Mouse (Mus musculus) limb, embryonic 13.5 days (tissue): ENCODE measurements around the gene Cdc45. TPM values are rescaled to one million over a fixed set of nuclear protein-coding genes. Genes with fewer than 3 reads are reported as not detected.

Experiments used
- ATAC-seq: fragments of 200-750 bp; cut with Nextera tagmentation; 2 replicates; pipeline ENCODE4 v1.8.0; 2017; ENCODE audit warnings: low read depth, moderate number of reproducible peaks, moderate TSS enrichment; ENCODE audit not compliant: low FRiP score
- H3K27ac ChIP-seq: fragments of 300-500 bp; sonication (generic); 2 replicates; pipeline ENCODE4 v1.5.1; 2015; ENCODE audit warnings: inconsistent platforms, mild to moderate bottlenecking, moderate library complexity
- H3K27me3 ChIP-seq: fragments of 300-500 bp; sonication (generic); 2 replicates; pipeline ENCODE4 v1.6.1; 2015; ENCODE audit warnings: mild to moderate bottlenecking, inconsistent platforms
- H3K36me3 ChIP-seq: fragments of 300-500 bp; sonication (generic); 2 replicates; pipeline ENCODE4 v1.6.1; 2015; ENCODE audit warnings: inconsistent platforms, mild to moderate bottlenecking, moderate library complexity
- H3K4me1 ChIP-seq: fragments of 300-500 bp; sonication (generic); 2 replicates; pipeline ENCODE4 v1.6.1; 2015; ENCODE audit warnings: inconsistent platforms
- H3K4me2 ChIP-seq: fragments of 300-500 bp; sonication (generic); replicated peaks from 2 replicates; pipeline ENCODE4 v1.6.1; 2015; ENCODE audit warnings: inconsistent platforms, mild to moderate bottlenecking, moderate library complexity
- H3K4me3 ChIP-seq: fragments of 300-500 bp; sonication (generic); 2 replicates; pipeline ENCODE4 v1.5.1; 2015; ENCODE audit warnings: moderate library complexity, mild to moderate bottlenecking, inconsistent platforms
- H3K9ac ChIP-seq: fragments of 300-500 bp; sonication (generic); 2 replicates; pipeline ENCODE4 v1.6.1; 2015; ENCODE audit warnings: mild to moderate bottlenecking, inconsistent platforms
- H3K9me3 ChIP-seq: fragments of 300-500 bp; sonication (generic); 2 replicates; pipeline ENCODE4 v1.6.1; 2016; ENCODE audit warnings: inconsistent platforms
- WGBS: fragments of 180-500 bp; shearing (Covaris S2); methylation state at CpG from one replicate; pipeline ENCODE4 v1.1.7; 2015; 5-methylcytosine and 5-hydroxymethylcytosine counted together
- polyA plus RNA-seq: library from polyadenylated mRNA; unstranded; fragments of >200 nt; fragmentation: Nextera tagmentation; extraction: Ambion mirVana; gene quantifications from 2 replicates; pipeline ENCODE4 v1.2.1, GENCODE M21; 2015

Gene Cdc45
- polyA plus RNA-seq, 1 experiment from 2014 or later: 46.8 TPM

- H3K9me3 ChIP-seq: no peaks in the 10 kb centered on the region
- no peak overlapping the region for H3K4me2 ChIP-seq
- H3K27me3 ChIP-seq: no peaks in the 10 kb centered on the region
- H3K4me1 ChIP-seq: no peaks in the 10 kb centered on the region
- H3K4me3 ChIP-seq: no peak overlapping the region
- H3K36me3 ChIP-seq: peaks cover 98% of the 10 kb centered on the region
- H3K27ac ChIP-seq: no peak overlapping the region
- no peak overlapping the region for H3K9ac ChIP-seq
- no peak for ATAC-seq
- WGBS: 86% methylated on average over 4 of the region's 4 CpGs
These were observed 11.1 kb upstream of the Cdc45 start for GRCm38 (mm10) chr16:18822925-18823324.

GRCm38 (mm10) chr16:18822356-18822755 lies 10.6 kb upstream of the Cdc45 start:
- 97% methylated on average over 1 of the region's 1 CpGs for WGBS

GRCm38 (mm10) chr16:18812385-18812910 lies 661 bp upstream of the Cdc45 start:
- Histone ChIP-seq H3K4me3 (peak overlapping the region; percentile 81), H3K27ac (peak overlapping the region; percentile 72; the same call in 1 of the 2 replicates), H3K9me3 (no peaks in the 10 kb centered on the region), H3K27me3 (no peaks in the 10 kb centered on the region), H3K36me3 (peaks cover 51% of the 10 kb centered on the region), H3K4me1 (peaks cover 21% of the 10 kb centered on the region), H3K9ac (peak overlapping the region; percentile 93), H3K4me2 (peak overlapping the region; percentile 93)
- 2% methylated on average over 31 of the region's 31 CpGs for WGBS
- ATAC-seq: peak; percentile 20

More at GRCm38 (mm10) chr16:18822356-18822755, 10.6 kb upstream of the Cdc45 start:
- H3K4me3 ChIP-seq: no peak overlapping the region
- H3K27ac ChIP-seq: no peak overlapping the region
- H3K9me3 ChIP-seq: no peaks in the 10 kb centered on the region
- H3K9ac ChIP-seq: no peak overlapping the region
- H3K4me2 ChIP-seq: no peak overlapping the region
- peaks cover 98% of the 10 kb centered on the region for H3K36me3 ChIP-seq
- no peaks in the 10 kb centered on the region for H3K27me3 ChIP-seq
- no peaks in the 10 kb centered on the region for H3K4me1 ChIP-seq
- ATAC-seq: no peak

GRCm38 (mm10) chr16:18811032-18811431 lies 755 bp downstream of the Cdc45 start:
- ATAC-seq: peak; percentile 0; the same call in 1 of the 2 replicates
- whole genome bisulfite sequencing: 5% methylated on average over 5 of the region's 5 CpGs
- Histone ChIP-seq H3K27ac (no peak overlapping the region), H3K4me3 (peak overlapping the region; percentile 81), H3K9me3 (no peaks in the 10 kb centered on the region), H3K4me2 (peak overlapping the region; percentile 93), H3K4me1 (peaks cover 21% of the 10 kb centered on the region), H3K9ac (peak overlapping the region; percentile 71), H3K36me3 (peaks cover 51% of the 10 kb centered on the region), H3K27me3 (no peaks in the 10 kb centered on the region)

GRCm38 (mm10) chr16:18809001-18809400 lies 2.8 kb downstream of the Cdc45 start:
- no peak overlapping the region for H3K9ac ChIP-seq
- H3K4me3 ChIP-seq: no peak overlapping the region
- peaks cover 21% of the 10 kb centered on the region for H3K4me1 ChIP-seq
- H3K36me3 ChIP-seq: peaks cover 52% of the 10 kb centered on the region
- H3K9me3 ChIP-seq: no peaks in the 10 kb centered on the region
- no peak overlapping the region for H3K27ac ChIP-seq
- no peak overlapping the region for H3K4me2 ChIP-seq
- ATAC-seq: no peak
- 92% methylated on average over 5 of the region's 5 CpGs for WGBS
- no peaks in the 10 kb centered on the region for H3K27me3 ChIP-seq

GRCm38 (mm10) chr16:18805746-18806145 lies 6.0 kb downstream of the Cdc45 start:
- Histone ChIP-seq H3K4me3 (no peak overlapping the region), H3K9ac (no peak overlapping the region), H3K27ac (no peak overlapping the region), H3K27me3 (no peaks in the 10 kb centered on the region), H3K9me3 (no peaks in the 10 kb centered on the region), H3K4me1 (peaks cover 4% of the 10 kb centered on the region; the same call in 1 of the 2 replicates), H3K36me3 (peaks cover 69% of the 10 kb centered on the region), H3K4me2 (no peak overlapping the region)
- no peak for ATAC-seq
- WGBS: 95% methylated on average over 2 of the region's 2 CpGs

- H3K4me2 ChIP-seq: no peak overlapping the region
- H3K27ac ChIP-seq: no peak overlapping the region
- peaks cover 80% of the 10 kb centered on the region for H3K36me3 ChIP-seq
- no peaks in the 10 kb centered on the region for H3K9me3 ChIP-seq
- no peaks in the 10 kb centered on the region for H3K4me1 ChIP-seq
- no peaks in the 10 kb centered on the region for H3K27me3 ChIP-seq
- no peak for ATAC-seq
- no peak overlapping the region for H3K4me3 ChIP-seq
- no peak overlapping the region for H3K9ac ChIP-seq
- WGBS: 62% methylated on average over 2 of the region's 2 CpGs
These were observed 12.9 kb downstream of the Cdc45 start for GRCm38 (mm10) chr16:18798841-18799240.

GRCm38 (mm10) chr16:18798151-18798550 lies 13.6 kb downstream of the Cdc45 start:
- H3K27ac ChIP-seq: no peak overlapping the region
- no peak overlapping the region for H3K4me2 ChIP-seq
- H3K9me3 ChIP-seq: no peaks in the 10 kb centered on the region
- no peaks in the 10 kb centered on the region for H3K4me1 ChIP-seq
- H3K36me3 ChIP-seq: peaks cover 84% of the 10 kb centered on the region
- no peak overlapping the region for H3K4me3 ChIP-seq
- ATAC-seq: no peak
- no peaks in the 10 kb centered on the region for H3K27me3 ChIP-seq
- no peak overlapping the region for H3K9ac ChIP-seq
- WGBS: 90% methylated on average over 5 of the region's 5 CpGs

- 87% methylated on average over 7 of the region's 7 CpGs for WGBS
- no peaks in the 10 kb centered on the region for H3K4me1 ChIP-seq
- ATAC-seq: no peak
These were observed 15.1 kb downstream of the Cdc45 start for GRCm38 (mm10) chr16:18796645-18797044.

GRCm38 (mm10) chr16:18795223-18795899 lies 16.4 kb downstream of the Cdc45 start:
- Histone ChIP-seq H3K4me2 (no peak overlapping the region), H3K9ac (no peak overlapping the region), H3K27ac (no peak overlapping the region), H3K36me3 (peaks cover 94% of the 10 kb centered on the region), H3K4me1 (no peaks in the 10 kb centered on the region), H3K27me3 (no peaks in the 10 kb centered on the region), H3K9me3 (no peaks in the 10 kb centered on the region), H3K4me3 (no peak overlapping the region)
- no peak for ATAC-seq
- 95% methylated on average over 11 of the region's 11 CpGs for WGBS

More at GRCm38 (mm10) chr16:18796645-18797044, 15.1 kb downstream of the Cdc45 start:
- Histone ChIP-seq H3K9me3 (no peaks in the 10 kb centered on the region), H3K36me3 (peaks cover 94% of the 10 kb centered on the region), H3K4me3 (no peak overlapping the region), H3K4me2 (no peak overlapping the region), H3K27ac (no peak overlapping the region), H3K27me3 (no peaks in the 10 kb centered on the region), H3K9ac (no peak overlapping the region)

- no peaks in the 10 kb centered on the region for H3K4me1 ChIP-seq
- H3K27me3 ChIP-seq: no peaks in the 10 kb centered on the region
- H3K9me3 ChIP-seq: no peaks in the 10 kb centered on the region
- peaks cover 87% of the 10 kb centered on the region for H3K36me3 ChIP-seq
- H3K27ac ChIP-seq: no peak overlapping the region
- WGBS: 83% methylated on average over 10 of the region's 10 CpGs
- no peak for ATAC-seq
- no peak overlapping the region for H3K9ac ChIP-seq
- H3K4me2 ChIP-seq: no peak overlapping the region
- H3K4me3 ChIP-seq: no peak overlapping the region
These were observed 23.0 kb downstream of the Cdc45 start for GRCm38 (mm10) chr16:18788627-18789406.

GRCm38 (mm10) chr16:18786652-18787051 lies 25.1 kb downstream of the Cdc45 start:
- no peaks in the 10 kb centered on the region for H3K9me3 ChIP-seq
- WGBS: 94% methylated on average over 10 of the region's 10 CpGs
- no peak overlapping the region for H3K4me2 ChIP-seq
- H3K4me3 ChIP-seq: no peak overlapping the region
- no peak overlapping the region for H3K27ac ChIP-seq
- no peaks in the 10 kb centered on the region for H3K27me3 ChIP-seq
- H3K4me1 ChIP-seq: no peaks in the 10 kb centered on the region
- ATAC-seq: no peak
- H3K36me3 ChIP-seq: peaks cover 85% of the 10 kb centered on the region
- no peak overlapping the region for H3K9ac ChIP-seq
